Mouse (Mus musculus) adrenal gland, adult 8-10 months (tissue): ENCODE data around the gene Gm20441. TPM values are rescaled to one million over a fixed set of nuclear protein-coding genes. Genes with fewer than 3 reads are reported as not detected.

ENCODE experiments used
- DNase-seq: peaks from one replicate; pipeline ENCODE4 v3.0.0; 2022
- total RNA-seq, 4 experiments: library from RNA; stranded (reverse); gene quantifications; 2 replicates each; pipeline ENCODE4 v1.2.4; 2022

The Gm20441 gene
- total RNA-seq, result not detected

DNA sequence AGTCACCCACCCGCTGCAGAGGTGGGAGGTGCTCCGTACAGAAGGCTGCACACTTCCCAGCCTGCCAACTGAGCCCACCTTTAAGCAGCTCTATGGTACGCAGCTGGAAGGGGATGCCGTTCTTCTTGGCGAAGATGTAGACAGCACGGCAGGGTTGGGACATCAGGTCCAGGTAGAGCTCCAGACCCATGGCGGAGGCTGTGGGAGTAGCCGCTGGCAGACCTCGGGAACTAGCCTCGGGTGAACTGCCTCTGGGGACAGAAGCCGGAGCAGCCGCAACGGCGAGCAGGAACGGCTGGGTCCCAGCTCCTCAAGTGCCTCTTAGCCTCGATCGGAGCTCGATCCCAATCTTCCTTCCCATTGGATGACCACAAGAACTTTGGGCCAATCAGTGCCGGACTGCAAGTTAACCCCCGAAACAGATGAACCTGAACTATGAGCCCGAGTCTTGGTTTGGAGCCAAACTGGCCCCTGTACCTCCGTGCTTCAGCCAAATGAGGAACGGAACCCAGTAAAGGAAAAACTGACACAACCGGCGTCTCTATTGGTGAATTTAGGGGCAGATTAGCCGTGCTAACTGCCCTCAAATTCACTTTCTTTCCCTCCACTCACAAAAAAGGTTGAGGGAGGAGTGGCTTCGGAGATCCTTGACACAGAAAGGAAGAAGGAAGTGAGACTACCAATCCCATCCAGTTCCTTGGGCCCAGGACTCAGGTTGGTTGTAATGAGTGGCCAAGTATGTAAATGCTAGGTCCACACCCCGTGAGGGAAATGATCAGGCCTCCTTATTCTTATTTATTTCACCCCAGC, at the start of gene Gm20441, which contains the start of gene Gstt3:
Gene Gm20441 (minus strand): TSS at position 186 of the 810 bp plus-strand sequence.
Gene Gstt3 (minus strand): TSS at position 646 of the 810 bp plus-strand sequence.
- peak; percentile 75 for DNase-seq

DNA sequence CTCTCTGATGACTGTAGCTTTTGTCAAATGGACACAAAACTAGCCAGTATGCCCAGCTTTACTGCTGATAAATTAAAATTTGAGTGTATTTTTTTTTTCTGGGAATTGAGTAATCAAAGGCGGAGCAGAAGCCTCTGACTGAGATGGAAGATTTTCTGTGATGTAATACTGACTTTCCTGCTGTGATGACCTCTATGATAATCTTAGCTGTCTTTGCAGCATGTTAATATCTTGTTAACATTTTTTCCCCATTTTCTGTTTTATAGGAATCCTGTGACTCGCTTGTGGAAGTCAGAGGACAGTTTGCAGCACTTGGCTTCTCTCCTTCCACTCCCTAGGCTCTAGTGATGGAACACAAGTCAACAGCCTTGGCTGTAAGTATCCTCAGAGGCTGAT, 49.5 kb upstream of the Gm20441 start:
- DNase-seq, result no peak

DNA sequence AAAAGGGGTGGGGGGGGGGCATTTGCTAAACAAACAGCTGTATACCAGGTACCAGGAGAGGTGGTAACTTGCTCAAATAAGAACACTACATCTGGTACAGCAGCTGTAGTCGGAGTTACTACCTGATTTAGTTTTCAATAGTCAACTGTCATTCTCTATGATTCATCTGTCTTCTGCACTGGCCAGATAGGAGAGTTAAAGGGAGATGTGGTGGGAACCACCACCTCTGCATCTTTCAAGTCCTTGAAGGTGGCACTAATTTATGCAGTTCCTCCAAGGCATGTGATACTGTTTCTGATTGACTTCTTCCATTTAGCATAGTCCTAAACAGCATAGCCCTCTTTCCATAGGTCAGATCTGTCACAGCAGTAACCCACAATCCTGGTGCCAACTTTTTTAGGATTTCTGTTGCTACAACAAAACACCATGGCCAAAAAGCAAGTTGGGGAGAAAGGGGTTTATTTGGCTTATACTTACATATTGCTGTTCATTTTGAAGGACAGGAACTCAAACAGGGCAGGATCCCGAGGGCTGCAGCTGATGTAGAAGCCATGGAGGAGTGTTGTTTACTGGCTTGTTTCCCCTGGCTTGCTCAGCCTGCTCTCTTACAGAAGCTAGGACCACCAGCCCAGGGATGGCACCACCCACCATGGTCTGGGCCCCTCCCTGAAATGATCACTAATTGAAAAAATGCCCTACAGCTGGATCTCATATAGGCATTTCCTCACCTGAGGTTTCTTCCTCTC, 48.9 kb upstream of the Gm20441 start:
- DNase-seq, result no peak

DNA sequence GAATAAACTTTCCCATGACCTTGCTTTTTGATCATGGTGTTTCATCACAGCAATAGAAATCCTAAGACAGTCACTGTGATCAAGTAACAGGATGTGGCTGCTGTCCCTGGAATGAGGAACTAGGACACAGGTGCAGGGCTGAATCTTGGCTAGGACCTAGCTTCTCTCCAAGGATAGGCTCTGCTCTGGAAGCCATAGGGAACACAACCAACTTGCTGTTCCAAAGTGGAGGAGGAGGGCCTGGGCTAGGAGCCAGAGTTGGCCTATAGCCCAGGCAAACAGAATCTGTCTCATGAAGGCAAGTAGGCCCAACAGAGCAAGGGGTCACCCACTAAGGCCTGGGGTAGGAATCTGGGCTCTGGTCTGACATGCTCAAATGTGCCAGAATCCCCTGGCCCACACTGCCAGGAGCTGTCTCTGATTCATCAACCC, 47.8 kb upstream of the Gm20441 start:
- DNase-seq, result no peak

DNA sequence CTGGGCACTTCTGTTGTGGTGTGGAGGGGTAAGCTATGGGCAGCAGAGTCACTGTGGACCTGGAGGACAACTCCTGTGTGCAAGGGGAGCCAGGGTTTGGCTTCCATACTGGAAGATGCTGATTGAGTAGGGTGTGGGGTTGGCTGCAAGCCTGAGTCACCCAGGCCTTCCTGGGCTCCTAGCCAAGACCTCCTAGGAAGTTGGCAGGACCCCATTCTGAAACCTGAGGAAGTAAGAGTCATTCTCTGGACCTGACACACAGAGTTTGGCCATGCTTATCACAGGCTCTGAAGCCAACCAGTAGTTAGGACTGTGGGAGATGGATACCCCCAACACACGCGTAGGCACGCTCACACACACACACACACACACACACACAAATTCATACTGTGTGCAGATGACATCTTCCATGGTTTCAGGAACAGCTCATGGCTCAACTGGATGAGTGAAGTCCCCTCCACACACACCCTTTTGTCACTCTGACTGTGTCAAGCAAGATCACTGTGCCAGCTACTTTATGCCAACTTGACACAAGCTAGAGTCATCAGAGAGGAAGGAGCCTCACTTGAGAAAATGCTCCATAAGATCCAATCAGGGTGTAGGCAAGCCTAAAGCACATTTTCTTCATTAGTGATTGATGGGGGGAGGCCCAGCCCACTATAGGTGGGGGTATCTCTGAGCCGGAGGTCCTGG, 47.1 kb upstream of the Gm20441 start:
- peak; percentile 67 for DNase-seq

DNA sequence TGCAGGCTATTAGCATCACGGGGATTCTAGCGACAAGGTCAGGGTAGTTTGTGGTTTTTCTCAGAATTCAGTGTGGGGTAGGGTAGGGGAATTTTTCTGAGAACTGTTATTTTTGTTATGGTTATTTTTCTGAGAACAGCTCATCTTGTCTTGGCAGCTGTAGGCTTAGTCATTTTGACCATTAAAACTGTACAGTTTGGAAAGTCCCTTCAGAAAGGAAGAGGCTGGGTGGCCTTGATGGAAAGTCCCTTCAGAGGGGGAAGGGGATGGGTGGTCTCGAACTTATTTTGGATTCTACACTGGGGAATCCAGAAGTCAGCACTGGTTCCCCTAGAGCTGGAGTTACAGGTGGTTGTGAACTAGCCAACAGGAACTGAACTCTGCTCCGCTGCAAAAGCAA, 43.8 kb upstream of the Gm20441 start:
- no peak for DNase-seq

DNA sequence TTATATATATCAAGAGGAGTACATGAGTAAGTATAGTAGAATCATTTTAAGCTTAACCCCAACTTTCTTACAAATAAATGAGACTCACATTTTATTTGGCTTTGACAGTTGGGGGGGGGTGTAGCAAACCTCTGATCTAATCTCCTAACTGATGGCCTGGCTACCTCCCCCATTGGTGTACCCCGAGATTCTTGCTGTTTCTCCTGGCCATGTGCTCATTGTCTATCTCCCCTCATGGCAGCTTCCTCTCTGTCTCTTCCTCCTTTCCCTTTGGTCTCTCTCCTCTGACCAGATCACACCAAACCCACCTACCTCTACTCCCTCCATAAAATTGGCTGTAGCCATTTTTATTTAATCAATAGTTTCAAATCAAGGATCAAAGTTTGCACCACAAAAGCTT, 43.0 kb upstream of the Gm20441 start:
- no peak for DNase-seq

DNA sequence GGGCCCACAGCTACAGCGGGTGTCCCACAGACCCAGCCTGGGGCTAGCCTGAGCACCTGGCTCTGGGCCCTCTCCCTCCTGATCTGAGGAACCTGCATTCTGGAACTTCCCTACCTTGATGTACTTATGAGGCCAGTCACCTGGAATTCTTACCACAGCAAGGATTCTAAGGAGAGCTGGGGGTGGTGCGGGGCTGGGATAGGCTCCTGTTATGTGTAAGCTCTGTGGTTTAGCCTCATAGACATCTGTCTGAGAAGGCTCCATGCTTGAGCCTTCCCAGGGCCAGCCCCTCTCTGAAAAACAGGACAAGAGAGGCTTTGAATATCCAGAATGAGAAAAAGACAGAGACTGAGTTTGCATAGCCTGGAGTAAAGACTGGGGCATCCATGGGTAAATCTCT, 41.7 kb upstream of the Gm20441 start, which contains the start of gene Gstt4:
Gene Gstt4 (minus strand): TSS at position 101 of the 400 bp plus-strand sequence.
- no peak for DNase-seq

DNA sequence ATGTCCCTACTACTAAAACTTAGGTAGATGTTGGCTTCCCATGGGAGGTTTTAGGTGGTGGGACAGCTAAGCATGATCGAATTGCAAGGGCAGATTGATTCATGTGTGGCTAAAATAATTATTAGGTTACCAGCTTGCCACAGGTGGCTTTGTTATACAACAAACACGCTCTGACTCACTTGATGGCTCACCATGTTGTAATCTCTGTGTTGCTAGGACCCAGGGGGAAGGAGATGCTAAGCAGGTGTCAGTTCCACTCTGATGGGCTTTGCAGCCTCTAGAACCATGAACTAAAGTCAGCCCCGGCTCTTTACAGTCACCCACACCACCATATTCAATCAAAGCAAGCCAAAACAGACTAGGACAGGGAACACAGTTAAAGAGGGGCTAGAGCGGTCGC, 39.1 kb upstream of the Gm20441 start:
- DNase-seq, result no peak

DNA sequence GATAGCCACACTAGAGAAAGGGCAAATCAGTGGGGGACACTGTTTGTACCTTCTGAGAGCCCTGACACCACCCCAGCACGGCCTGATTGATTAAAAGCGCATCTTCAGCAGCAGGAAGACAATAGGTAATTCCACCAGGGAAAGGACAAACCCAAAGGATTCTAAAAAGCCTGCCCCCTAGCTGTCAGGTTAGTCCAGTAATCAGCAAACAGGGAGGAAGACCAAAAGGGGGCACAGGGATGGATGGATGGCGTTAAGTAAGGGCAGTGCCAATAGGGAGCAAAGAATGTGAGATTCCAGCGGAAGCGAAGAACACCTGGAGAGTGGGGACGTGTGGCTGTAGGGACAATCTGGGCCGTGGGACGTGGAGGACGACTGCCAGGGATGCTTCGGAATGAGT, 37.9 kb upstream of the Gm20441 start:
- no peak for DNase-seq

DNA sequence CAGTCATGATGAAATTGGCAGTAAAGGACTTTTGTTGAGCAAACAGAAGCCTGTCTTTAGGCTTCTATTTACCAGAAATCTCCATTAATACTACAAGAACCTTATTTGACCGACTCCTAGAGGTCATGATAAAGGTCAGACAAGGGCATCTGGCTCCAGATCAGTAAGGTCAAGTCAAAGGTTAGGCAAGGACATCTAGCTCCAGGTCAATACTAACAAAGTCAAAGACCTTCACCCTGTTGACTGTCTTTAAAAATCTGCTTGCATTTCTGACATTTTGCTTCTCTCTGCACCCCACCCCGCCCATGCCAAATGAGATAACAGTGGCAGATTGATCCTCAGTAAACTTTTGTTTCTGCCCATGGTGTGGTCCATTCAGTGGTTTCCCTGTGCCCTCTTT, 23.5 kb upstream of the Gm20441 start:
- no peak for DNase-seq

DNA sequence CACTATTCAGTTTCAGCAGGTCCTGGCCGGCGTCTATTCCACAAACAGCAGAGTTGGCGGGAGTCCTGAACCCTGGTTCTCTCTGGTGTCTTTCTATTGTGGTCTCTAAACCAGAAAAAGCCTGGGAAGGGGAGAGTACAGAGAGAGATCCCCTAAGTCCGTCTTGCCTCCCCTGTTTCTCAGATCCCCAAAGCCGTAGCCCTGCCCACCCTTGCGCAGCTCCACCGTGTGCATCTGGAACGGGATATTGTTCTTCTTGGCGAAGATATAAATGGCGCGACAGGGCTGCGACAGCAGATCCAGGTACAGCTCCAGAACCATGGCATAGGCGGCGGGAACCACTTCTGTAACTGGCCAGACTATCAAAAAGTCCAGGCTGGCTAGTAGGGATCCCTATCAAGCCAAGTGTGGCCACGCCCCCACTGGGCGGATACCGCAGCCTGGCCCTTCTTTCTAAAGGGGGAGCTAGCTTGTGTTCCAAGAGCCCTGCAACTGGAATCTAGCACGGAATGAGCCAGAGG, 17.5 kb upstream of the Gm20441 start, which contains the start of gene Gstt1:
Gene Gstt1 (minus strand): TSS at position 409 of the 521 bp plus-strand sequence.
- peak; percentile 52 for DNase-seq

DNA sequence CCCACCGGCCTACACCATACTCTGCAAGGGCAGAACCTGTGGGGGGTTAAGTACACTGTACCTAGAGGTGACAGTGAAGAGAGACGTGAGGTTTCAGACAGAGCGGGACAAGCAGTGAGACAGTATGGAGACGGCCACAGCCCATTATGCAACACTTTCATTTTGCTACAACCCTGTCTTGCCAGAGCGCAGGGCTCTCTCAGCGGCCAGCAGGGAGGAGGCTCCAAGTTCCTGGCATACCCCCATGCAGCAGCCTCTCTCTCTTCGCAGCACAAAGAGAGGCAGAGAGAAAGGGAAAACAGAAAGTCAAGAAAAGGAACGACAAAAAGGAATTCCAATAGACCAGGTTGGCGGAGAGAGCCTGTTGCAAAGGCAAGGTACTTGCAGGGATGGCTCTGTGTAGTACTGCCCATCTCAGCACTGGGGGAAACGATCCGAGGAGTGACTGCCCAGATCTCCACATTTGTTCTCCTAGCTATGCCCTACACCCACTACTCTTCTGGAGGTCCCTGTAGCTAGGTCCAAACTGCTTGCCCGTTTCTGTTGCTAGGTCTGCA, 16.9 kb upstream of the Gm20441 start:
- DNase-seq, result peak; percentile 37

DNA sequence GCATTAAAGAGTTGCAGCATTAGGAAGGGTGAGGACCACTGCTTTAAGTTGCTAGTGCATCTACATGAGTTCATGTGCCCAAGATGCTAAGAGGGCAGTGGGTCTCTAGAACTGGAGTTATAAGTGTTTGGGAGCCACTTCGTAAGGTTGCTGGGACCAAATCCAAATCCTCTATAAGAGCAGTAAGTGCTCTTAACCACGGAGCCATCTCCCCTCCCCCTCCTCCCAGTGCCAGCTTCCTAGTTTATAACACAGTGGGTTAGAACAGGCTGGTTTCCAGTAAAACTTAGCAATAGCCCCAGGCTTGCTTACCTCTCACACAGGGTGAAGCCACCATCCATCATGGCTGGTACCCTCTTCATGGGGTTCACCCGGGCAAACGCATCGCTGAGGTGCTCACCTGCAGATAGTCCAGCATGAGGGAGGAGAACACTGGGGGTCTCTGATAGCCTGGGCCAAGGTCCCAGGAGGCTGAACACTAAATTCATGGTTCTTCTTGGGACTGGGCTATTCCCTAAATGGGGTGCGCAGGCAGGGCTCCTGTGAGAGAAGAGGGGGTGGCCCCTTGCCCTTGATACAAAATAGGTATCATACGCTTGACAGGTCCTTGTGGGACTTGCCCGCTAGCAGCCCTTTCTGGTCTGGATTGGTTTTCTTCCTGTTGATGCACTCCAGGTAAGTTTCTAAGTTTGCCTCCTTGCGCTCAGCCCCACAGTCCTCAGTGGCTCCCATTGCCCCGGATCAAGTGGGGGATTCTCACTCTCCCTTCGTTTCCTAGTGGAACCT, 16.2 kb upstream of the Gm20441 start:
- no peak for DNase-seq

DNA sequence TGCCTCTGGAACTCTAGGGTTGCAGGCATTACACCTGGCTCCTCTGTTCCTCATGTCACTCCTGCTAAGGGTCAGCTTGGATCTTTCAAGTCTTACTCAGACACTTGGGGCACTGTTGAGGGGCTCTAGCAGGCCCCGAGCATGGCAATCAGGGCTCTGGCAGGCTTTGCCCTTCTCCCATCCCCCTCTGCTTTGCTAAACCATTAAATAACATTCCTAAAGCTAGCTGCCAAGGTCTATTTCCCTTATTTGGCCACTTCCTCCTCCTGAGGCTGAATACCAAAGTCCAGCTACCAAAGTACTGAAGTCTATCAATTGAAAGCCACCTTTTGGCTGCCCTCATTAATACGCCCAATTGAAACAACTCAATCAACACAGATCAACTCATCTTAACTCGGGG, 14.1 kb upstream of the Gm20441 start:
- no peak for DNase-seq

DNA sequence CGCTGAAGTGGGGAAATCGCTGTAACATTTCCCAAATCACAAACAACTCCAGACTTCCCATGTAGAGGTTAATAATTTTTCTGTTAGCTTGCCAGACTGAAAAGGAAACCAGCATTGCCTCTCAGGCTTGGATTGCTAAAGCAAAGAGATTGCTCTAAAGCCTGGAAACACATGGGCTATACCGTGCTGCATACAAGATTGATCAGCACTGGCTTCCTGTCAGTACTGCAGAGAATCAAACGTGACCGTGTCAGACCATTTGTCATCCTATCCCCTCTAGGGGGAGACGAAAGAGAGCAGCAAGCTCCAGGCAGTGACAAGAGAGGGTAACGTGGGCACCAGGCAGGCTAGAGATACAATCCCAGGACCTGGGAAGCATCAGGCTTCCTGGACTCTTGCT, 10.0 kb upstream of the Gm20441 start:
- DNase-seq, result no peak

DNA sequence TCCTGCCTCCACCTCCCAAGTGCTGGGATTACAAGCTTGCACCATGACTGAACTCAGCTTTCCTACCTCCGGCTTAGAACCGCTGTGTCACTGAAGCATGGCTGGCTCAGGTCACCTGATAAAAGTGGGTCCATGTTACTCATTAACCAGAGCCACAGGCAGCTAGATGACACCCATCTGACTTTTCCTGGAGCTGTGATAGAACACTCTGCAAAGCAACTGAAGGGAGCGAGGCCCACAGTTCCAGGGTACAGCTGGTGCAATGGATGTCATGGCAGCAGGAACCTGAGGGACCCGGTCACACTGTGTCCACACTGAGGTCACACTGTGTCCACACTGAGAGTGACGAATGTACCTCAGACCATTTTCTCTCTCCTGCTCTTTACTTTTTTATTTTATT, 9.1 kb upstream of the Gm20441 start:
- DNase-seq, result no peak

DNA sequence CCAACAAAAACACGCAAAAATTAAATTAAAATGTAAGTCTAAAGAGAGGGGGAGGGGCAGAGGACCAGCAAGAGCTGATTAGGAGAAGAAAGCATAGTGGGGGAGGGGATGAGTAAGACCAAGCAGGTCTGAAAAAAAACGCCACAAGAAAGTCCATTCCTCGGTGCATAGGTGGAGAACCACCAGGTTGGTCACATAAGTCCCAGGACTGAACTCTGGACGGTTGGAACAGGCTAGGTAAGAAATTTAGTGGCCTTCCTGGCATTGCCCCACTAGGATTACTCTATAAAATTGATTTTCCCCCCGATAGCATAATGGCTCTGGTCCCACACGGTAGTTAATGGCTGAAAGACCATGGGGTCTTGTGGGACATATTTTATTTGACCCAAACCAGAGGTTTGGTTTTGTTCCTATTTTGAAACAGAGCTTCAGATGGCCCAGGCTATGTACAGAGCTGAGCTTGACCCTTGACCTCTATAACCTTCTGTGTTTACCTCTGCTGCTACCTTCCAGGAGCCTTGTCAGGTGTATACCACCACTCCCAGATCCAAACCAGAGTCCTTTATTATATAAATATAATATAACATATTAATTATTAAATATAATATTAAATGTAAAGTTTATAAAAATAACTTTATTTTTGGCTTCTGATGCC, 8.5 kb upstream of the Gm20441 start:
- no peak for DNase-seq

DNA sequence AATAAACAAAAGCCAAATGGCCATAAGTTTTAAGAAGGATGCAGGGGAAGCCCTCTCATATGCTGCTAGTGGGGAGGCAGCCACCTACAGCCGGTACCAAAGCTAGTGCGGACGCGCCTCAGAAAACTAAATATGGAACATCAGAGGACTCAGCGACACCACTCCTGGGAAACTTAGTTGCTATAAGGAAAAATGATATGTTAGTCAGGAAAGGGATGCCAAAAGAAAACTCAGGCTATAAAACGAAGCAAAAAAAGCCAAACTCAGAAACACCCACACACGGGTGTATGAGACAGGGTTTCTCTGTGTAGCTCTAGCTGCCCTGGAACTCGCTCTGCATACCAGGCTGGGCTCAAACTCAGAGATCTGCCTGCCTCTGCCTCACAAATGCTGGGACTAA, 7.5 kb upstream of the Gm20441 start:
- no peak for DNase-seq

DNA sequence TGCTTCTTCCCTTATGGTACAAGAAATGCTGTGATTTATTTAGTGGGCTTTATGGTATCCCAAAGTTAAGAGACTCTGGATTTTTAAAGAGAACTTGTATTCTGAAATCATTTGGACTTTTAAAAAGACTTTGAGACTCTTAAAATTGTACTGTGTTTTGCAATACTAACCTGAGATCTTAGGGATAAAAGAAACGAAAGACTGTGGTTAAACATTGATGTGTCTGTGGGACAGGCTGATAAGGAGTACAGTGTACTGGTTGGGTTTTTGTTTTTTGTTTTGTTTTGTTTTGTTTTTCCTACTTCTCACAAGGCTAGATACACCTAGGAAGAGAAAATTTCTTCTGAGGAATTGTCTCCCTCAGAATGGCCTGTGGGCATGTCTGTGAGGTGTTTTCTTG, 4.7 kb upstream of the Gm20441 start:
- no peak for DNase-seq
